Mouse (Mus musculus): ENCODE data around the gene Wdfy4. TPM values are rescaled to one million over a fixed set of nuclear protein-coding genes. Genes with fewer than 3 reads are reported as not detected.
A peak's percentile ranks its signal among the peaks of the same experiment; 100 is the strongest.

Gene Wdfy4
- polyA plus RNA-seq, 1 experiment from 2014 or later = 0.08 TPM

DNA sequence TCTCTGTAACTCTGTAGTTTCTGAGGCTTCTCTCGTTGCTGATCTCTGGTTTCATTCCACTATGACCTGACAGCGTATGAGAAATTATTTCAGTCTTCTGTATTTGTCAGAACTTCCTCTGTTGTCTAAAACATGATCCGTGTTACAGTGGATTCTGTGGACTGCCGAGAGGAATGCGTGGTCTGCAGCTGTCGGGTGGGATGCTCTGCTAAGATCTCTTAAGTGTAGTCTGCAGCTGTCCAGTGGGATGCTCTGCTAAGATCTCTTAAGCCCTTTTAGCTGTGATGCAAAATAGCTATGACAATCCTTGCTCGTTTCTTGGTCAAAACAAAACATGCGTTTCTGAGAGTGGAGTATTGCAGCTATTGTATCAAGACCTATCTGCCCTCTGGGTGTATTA is 25.5 kb upstream of the Wdfy4 start:
- no peaks in the 10 kb centered on the region for H3K36me3 ChIP-seq
- ATAC-seq (ENCODE audit: low read depth) = no peak
- no peak overlapping the region for H3K27ac ChIP-seq (replicated peaks)
- no peaks in the 10 kb centered on the region for H3K9me3 ChIP-seq
- peaks cover 7% of the 10 kb centered on the region for H3K4me1 ChIP-seq (replicated peaks)
- no peak overlapping the region for H3K4me2 ChIP-seq
- no peak overlapping the region for H3K9ac ChIP-seq
- 89% methylated on average over 8 of the region's 8 CpGs for WGBS
- no peak overlapping the region for H3K4me3 ChIP-seq
- H3K27me3 ChIP-seq = peaks cover 30% of the 10 kb centered on the region

DNA sequence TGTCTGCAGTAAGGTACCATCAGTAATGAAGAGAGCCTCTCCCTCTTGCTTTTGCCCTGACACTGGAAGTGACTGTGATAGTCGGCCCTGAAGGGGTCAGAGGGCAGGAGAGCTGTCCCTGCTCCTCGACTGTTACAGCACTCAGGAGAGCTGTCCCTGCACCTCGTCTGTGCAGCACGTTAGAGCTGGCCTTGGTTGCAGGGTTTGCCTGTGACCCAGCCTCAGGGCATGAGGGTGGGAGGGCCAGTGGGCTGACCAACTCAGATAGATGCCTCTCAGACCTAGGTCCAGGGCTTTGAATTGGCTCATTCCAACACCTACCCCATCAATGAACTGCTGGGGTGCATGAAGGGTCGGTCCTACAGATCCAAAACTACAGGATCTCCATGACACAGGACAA is 23.0 kb upstream of the Wdfy4 start:
- H3K9ac ChIP-seq = no peak overlapping the region
- no peaks in the 10 kb centered on the region for H3K4me1 ChIP-seq (replicated peaks)
- H3K4me3 ChIP-seq = no peak overlapping the region
- no peaks in the 10 kb centered on the region for H3K9me3 ChIP-seq
- no peak for ATAC-seq (ENCODE audit: low read depth)
- no peak overlapping the region for H3K27ac ChIP-seq (replicated peaks)
- H3K36me3 ChIP-seq = no peaks in the 10 kb centered on the region
- H3K4me2 ChIP-seq = no peak overlapping the region
- peaks cover 16% of the 10 kb centered on the region; the same call in 1 of the 2 replicates for H3K27me3 ChIP-seq
- 36% methylated on average over 5 of the region's 5 CpGs for WGBS

DNA sequence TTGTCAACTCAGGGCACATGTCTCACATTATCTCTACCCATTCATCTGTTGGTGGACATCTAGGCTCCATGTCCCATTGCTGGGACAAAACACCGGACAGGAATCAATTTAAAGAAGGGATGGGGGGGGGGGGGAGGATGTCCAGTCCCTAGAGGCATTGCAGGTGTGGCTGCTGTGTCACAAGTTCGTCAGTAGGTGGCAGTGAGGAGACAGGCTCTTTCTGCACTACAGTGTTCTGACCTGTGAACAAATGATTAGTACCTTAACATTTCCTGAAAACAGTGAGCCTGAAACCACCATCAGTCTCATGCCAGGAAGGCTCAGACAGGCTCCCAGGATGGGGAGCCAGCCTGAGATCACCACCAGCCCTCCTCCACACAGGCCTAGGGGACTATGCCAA is 21.7 kb upstream of the Wdfy4 start:
- Histone ChIP-seq H3K27me3 (peaks cover 16% of the 10 kb centered on the region; the same call in 1 of the 2 replicates), H3K9ac (no peak overlapping the region), H3K4me3 (no peak overlapping the region), H3K27ac (replicated peaks) (no peak overlapping the region), H3K4me2 (no peak overlapping the region), H3K36me3 (no peaks in the 10 kb centered on the region), H3K9me3 (no peaks in the 10 kb centered on the region), H3K4me1 (replicated peaks) (no peaks in the 10 kb centered on the region)
- WGBS = 13% methylated on average over 2 of the region's 2 CpGs
- ATAC-seq (ENCODE audit: low read depth) = no peak

DNA sequence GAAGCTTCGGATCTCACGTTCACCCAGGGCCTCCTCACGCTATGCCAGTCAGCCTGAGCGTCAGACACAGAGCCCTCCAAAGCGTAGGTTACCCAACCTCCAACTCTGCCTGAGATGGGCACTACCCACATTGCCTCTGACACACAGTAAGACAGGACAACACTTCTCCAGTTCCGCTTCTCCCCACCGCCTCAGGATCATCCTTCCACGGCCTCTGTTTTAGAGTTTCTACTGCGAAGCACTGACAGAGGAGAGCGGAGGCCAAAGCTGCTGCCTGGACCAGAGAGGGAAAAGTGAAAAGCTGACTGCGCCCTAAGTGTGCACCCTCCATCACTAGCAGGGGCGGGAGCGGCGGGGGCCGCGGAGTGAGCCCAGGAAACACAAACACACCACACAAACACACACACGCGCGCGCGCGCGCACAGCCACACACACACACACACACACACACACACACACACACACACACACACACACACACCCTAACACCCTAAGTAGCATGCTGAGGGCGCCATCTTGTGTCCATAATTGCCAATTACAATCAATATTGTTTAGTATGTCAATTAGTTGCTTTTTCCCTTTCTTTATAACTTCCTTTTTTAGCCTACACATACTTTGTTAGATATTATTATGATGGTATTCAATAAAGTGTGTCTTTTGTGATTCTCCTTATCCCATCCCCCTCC is 20.1 kb upstream of the Wdfy4 start:
- Histone ChIP-seq H3K4me1 (replicated peaks) (no peaks in the 10 kb centered on the region), H3K36me3 (no peaks in the 10 kb centered on the region), H3K27me3 (peaks cover 16% of the 10 kb centered on the region; the same call in 1 of the 2 replicates), H3K4me3 (0 out of 2 replicates have a peak overlapping the region, but pooled peaks have one; percentile 9), H3K4me2 (peak overlapping the region; percentile 45), H3K9me3 (no peaks in the 10 kb centered on the region), H3K27ac (replicated peaks) (no peak overlapping the region), H3K9ac (peak overlapping the region; percentile 43; the same call in 1 of the 2 replicates)
- ATAC-seq (ENCODE audit: low read depth) = 0 out of 2 replicates have a peak, but pooled peaks have one; percentile 17
- WGBS = 47% methylated on average over 18 of the region's 24 CpGs

DNA sequence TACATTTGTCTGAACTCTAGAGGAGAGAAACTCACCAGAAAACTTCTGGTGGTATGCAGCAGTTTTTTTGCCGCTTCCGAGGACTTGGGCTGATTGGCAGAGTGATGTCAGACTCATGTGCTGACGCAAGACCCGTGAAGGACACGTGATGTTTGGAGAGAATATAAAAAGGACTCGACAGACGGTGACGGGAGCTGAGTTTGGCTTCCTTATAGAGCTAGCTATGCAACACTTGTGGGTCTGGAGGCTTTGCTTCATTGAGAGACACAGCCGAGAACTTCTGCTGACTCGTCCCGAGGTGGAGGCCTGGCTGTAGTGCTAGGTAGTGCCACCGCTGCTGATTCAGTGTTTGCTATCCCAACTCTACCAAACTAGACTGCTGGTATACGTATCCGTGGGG is 18.5 kb upstream of the Wdfy4 start:
- Histone ChIP-seq H3K36me3 (no peaks in the 10 kb centered on the region), H3K9me3 (no peaks in the 10 kb centered on the region), H3K4me1 (replicated peaks) (no peaks in the 10 kb centered on the region), H3K4me3 (no peak overlapping the region), H3K27ac (replicated peaks) (no peak overlapping the region), H3K9ac (no peak overlapping the region), H3K27me3 (peaks cover 16% of the 10 kb centered on the region; the same call in 1 of the 2 replicates), H3K4me2 (no peak overlapping the region)
- ATAC-seq (ENCODE audit: low read depth) = no peak
- WGBS = 90% methylated on average over 14 of the region's 14 CpGs

DNA sequence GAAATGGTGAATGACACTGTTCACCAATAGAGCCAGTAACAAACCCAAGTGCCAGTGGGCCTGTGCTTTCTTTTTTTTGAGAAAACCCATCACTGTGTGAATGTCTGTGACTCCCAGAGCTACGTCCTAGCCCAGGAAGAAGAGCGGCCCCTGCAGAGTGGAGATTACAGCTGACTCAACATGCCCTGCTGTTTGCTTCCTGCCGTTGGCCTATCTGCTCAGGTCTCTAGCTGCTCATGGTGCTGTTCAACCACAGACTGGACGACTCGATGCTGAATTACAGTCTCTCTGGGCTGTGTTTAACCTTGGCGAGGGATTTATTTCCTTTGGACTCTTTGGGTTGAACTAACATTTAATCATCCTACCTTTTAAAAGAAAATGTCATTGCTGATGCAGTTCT is 17.6 kb upstream of the Wdfy4 start:
- Histone ChIP-seq H3K9me3 (no peaks in the 10 kb centered on the region), H3K9ac (no peak overlapping the region), H3K27me3 (peaks cover 9% of the 10 kb centered on the region; the same call in 1 of the 2 replicates), H3K4me1 (replicated peaks) (no peaks in the 10 kb centered on the region), H3K4me3 (no peak overlapping the region), H3K4me2 (no peak overlapping the region), H3K36me3 (no peaks in the 10 kb centered on the region), H3K27ac (replicated peaks) (no peak overlapping the region)
- no peak for ATAC-seq (ENCODE audit: low read depth)
- WGBS = 75% methylated on average over 6 of the region's 6 CpGs

DNA sequence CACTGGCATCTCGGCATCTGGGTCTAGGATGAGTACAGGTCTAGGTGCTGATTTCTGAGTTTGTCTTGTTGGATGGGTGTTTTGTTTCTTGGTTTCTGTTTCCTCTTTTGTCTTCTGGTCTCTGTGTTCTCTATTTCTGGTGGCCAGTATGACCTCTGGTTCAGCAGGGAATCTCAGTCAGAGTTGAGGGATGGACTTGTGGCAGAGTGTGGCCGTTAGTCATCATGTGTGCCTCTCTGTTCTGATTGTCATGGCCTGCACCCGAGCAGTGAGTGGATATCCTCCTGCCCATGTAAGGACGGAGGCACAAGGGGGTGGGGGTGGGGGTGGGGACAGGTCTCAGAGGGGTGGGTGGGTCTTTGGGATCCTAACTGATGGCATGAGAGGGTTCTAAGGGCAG is 16.9 kb upstream of the Wdfy4 start:
- Histone ChIP-seq H3K27ac (replicated peaks) (no peak overlapping the region), H3K36me3 (no peaks in the 10 kb centered on the region), H3K9ac (no peak overlapping the region), H3K4me1 (replicated peaks) (no peaks in the 10 kb centered on the region), H3K27me3 (0 out of 2 replicates have a peak, but pooled peaks cover 3% of the 10 kb centered on the region), H3K4me3 (no peak overlapping the region), H3K9me3 (no peaks in the 10 kb centered on the region), H3K4me2 (no peak overlapping the region)
- 77% methylated on average over 4 of the region's 4 CpGs for WGBS
- no peak for ATAC-seq (ENCODE audit: low read depth)

DNA sequence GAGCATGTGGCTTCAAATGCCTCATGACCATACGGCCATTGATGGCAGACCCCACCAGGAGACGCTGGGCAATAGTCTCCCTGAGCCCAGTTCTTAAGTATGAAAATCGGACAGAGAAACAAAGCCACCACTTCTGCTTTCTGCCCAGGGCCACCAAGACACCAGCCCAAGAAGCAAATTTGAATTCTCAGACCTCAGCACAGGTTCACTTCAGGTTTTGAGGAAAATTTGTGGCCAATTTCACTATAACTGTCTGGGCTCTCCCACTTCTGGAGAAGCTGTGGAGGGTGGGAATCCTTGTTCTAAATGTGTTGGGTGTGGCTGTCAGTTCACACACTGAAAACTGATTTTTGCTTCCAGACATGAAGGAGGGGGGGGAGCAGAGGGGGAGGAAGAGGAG is 8.9 kb upstream of the Wdfy4 start:
- Histone ChIP-seq H3K9ac (no peak overlapping the region), H3K27ac (replicated peaks) (no peak overlapping the region), H3K4me1 (replicated peaks) (no peaks in the 10 kb centered on the region), H3K9me3 (no peaks in the 10 kb centered on the region), H3K36me3 (no peaks in the 10 kb centered on the region), H3K4me3 (no peak overlapping the region), H3K27me3 (no peaks in the 10 kb centered on the region), H3K4me2 (no peak overlapping the region)
- WGBS = 71% methylated on average over 3 of the region's 3 CpGs
- no peak for ATAC-seq (ENCODE audit: low read depth)

DNA sequence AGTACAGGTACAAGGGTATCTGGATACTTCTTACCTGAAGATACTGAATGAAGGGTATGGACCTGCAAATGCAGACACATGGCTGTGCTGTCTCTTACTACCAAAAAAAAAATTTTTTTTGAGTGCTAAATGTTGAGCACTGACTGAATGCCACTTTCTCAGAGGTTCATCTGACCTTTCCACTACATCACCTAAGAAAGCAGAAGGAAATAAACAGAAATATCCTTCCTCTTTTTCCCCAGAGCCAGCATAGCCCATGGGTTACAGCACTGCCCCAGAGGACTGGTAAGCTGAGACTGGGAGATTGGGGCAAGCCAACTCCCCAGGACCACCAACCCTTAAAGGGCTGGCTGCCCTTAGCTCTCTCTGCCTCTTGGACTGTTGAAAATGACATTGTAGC is 8.5 kb upstream of the Wdfy4 start:
- Histone ChIP-seq H3K27me3 (no peaks in the 10 kb centered on the region), H3K27ac (replicated peaks) (no peak overlapping the region), H3K4me1 (replicated peaks) (no peaks in the 10 kb centered on the region), H3K36me3 (no peaks in the 10 kb centered on the region), H3K9me3 (no peaks in the 10 kb centered on the region), H3K9ac (no peak overlapping the region), H3K4me3 (no peak overlapping the region), H3K4me2 (no peak overlapping the region)
- ATAC-seq (ENCODE audit: low read depth) = no peak

DNA sequence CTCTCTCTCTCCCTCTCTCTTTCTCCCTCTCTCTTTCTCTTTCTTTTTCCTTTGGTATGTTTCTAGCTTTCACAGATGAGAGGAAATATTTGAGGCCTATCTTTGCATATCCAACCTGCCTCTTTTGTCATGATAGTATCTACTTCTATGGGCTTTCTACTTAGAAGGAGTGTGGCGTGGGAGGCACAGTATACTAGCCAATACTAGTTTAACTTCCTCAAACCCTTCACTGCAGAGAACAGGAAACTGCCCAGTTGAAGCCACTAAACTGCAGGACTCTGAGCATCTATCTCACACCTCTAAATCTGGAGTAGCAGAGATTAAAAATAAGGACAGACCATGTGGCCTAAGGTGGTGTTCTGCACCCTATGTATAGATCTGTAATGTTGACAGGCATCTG is 5.3 kb upstream of the Wdfy4 start:
- H3K9ac ChIP-seq = no peak overlapping the region
- no peak overlapping the region for H3K4me3 ChIP-seq
- no peaks in the 10 kb centered on the region for H3K36me3 ChIP-seq
- 0 out of 2 replicates have a peak, but pooled peaks cover 5% of the 10 kb centered on the region for H3K4me1 ChIP-seq (replicated peaks)
- no peak overlapping the region for H3K4me2 ChIP-seq
- no peak for ATAC-seq (ENCODE audit: low read depth)
- no peaks in the 10 kb centered on the region for H3K27me3 ChIP-seq
- H3K9me3 ChIP-seq = no peaks in the 10 kb centered on the region
- no peak overlapping the region for H3K27ac ChIP-seq (replicated peaks)
- 89% methylated on average over 1 of the region's 1 CpGs for WGBS

DNA sequence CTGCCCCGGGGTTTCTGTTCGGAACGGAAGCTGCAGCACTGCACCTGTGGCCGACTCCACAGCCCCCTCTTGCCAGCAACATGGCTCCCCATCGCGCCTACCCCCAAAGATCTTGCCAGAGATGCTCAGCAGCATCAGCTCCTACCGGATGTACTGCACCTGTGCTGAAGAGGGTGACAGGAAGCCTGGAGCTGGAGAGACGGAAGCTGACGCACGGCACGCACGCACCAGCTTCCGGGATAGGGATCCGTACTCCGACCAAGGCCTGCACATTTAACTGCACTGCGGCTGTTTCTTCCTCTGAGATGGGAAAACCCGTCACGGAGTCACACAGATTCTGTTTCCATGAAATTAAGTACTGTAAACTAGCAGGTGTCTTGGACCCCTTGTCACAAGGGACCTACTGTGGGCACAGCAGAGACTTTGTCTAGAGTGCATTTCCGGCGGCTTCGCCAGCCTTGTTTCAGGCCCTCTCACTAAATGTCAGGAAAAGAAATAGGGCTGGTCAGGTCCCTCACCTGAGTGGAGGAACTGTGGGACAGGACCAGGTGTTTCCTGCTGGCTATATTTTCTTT is 4.6 kb upstream of the Wdfy4 start:
- Histone ChIP-seq H3K27me3 (no peaks in the 10 kb centered on the region), H3K9ac (no peak overlapping the region), H3K27ac (replicated peaks) (no peak overlapping the region), H3K36me3 (no peaks in the 10 kb centered on the region), H3K4me1 (replicated peaks) (0 out of 2 replicates have a peak, but pooled peaks cover 5% of the 10 kb centered on the region), H3K4me2 (no peak overlapping the region), H3K4me3 (no peak overlapping the region), H3K9me3 (no peaks in the 10 kb centered on the region)
- ATAC-seq (ENCODE audit: low read depth) = no peak
- WGBS = 93% methylated on average over 21 of the region's 21 CpGs

DNA sequence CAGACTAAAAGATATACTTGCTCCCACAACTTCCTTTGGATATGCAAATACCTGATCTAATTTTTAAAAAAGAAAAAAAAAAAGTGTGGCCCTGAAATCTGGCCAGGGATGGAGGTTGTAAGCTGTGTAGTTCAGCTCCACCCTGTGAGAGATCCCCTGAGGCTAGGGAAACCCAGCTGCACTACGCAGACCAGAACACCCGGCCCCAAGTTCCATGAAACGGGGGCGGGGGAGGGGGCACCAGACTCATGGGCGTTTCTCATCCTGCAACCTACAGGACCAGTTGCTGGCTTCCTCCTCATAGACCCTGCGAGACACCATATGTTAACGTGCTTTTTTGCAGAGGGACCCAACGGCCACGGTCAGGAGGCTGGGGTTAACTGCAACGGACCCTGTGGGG is 3.9 kb upstream of the Wdfy4 start:
- no peak for ATAC-seq (ENCODE audit: low read depth)
- H3K4me3 ChIP-seq = no peak overlapping the region
- H3K4me1 ChIP-seq (replicated peaks) = 0 out of 2 replicates have a peak, but pooled peaks cover 5% of the 10 kb centered on the region
- H3K4me2 ChIP-seq = no peak overlapping the region
- no peaks in the 10 kb centered on the region for H3K36me3 ChIP-seq
- H3K27me3 ChIP-seq = no peaks in the 10 kb centered on the region
- no peak overlapping the region for H3K27ac ChIP-seq (replicated peaks)
- H3K9ac ChIP-seq = no peak overlapping the region
- no peaks in the 10 kb centered on the region for H3K9me3 ChIP-seq
- 65% methylated on average over 10 of the region's 10 CpGs for WGBS

DNA sequence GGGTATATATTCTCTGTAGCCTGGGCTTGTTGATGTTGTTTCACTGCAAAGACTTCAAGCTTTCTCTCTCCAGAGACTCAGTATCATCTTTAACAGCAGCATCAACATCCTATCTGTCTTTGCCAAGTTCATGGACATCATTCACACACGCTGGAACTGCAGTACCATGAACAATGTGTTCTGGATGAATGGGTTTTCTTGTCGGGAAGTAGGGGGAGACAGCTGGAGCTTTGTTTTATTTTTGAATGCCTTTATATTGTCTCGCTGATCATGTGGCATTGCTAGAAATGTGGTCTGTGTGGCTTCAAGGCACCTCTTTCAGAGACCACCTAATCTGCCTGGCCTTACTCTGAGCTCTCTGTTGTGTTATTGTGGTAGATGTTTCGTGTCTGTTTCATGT is 1.9 kb upstream of the Wdfy4 start:
- Histone ChIP-seq H3K27ac (replicated peaks) (no peak overlapping the region), H3K36me3 (no peaks in the 10 kb centered on the region), H3K4me3 (no peak overlapping the region), H3K4me1 (replicated peaks) (0 out of 2 replicates have a peak, but pooled peaks cover 5% of the 10 kb centered on the region), H3K4me2 (no peak overlapping the region), H3K9ac (no peak overlapping the region), H3K9me3 (no peaks in the 10 kb centered on the region), H3K27me3 (no peaks in the 10 kb centered on the region)
- no peak for ATAC-seq (ENCODE audit: low read depth)
- WGBS = 33% methylated on average over 4 of the region's 4 CpGs
